Mouse (Mus musculus) right cerebral cortex, postnatal 4 days (tissue): Measurements from ENCODE around the gene Elmo3.

Source experiments
- DNase-seq: peaks from one replicate; pipeline ENCODE4 v3.0.0-alpha.2; 2022

Elmo3 gene

GRCm38 (mm10) chr8:105355179-105356024 is 50.0 kb downstream of the Elmo3 start:
- DNase-seq: no peak

GRCm38 (mm10) chr8:105356681-105357080 is 51.3 kb downstream of the Elmo3 start:
- DNase-seq: no peak

GRCm38 (mm10) chr8:105359208-105359607 is 53.8 kb downstream of the Elmo3 start:
- DNase-seq: no peak

- DNase-seq: no peak
Measured at GRCm38 (mm10) chr8:105359646-105360045, 54.2 kb downstream of the Elmo3 start.
